Mouse (Mus musculus) limb, embryonic 11.5 days (tissue): Measurements from ENCODE around the gene Igll1. TPM values are rescaled to one million over a fixed set of nuclear protein-coding genes. Genes with fewer than 3 reads are reported as not detected.

ENCODE experiments used
- ATAC-seq: fragments of 200-750 bp; cut with Nextera tagmentation; 2 replicates; pipeline ENCODE4 v1.8.0; 2017; ENCODE audit warnings: low read depth; ENCODE audit not compliant: insufficient number of reproducible peaks, low FRiP score, low TSS enrichment
- DNase-seq: peaks from one replicate; pipeline ENCODE4 v3.0.0-alpha.2; 2015; ENCODE audit warnings: low spot score
- H3K27ac ChIP-seq: fragments of 300-500 bp; sonication (generic); replicated peaks from 2 replicates; pipeline ENCODE4 v1.5.1; 2014; ENCODE audit warnings: low read depth, mild to moderate bottlenecking, low read length
- H3K27me3 ChIP-seq: fragments of 300-500 bp; sonication (generic); 2 replicates; pipeline ENCODE4 v1.6.1; 2014; ENCODE audit warnings: mild to moderate bottlenecking, low read length, mixed read lengths; ENCODE audit not compliant: control insufficient read depth, insufficient read depth
- H3K36me3 ChIP-seq: fragments of 300-500 bp; sonication (generic); 2 replicates; pipeline ENCODE4 v1.6.1; 2014; ENCODE audit warnings: mild to moderate bottlenecking, low read length, moderate library complexity, mixed read lengths; ENCODE audit not compliant: control insufficient read depth, insufficient read depth
- H3K4me1 ChIP-seq: fragments of 300-500 bp; sonication (generic); 2 replicates; pipeline ENCODE4 v1.6.1; 2014; ENCODE audit warnings: low read length, mixed read lengths; ENCODE audit not compliant: control insufficient read depth, insufficient read depth
- H3K4me2 ChIP-seq: fragments of 300-500 bp; sonication (generic); 2 replicates; pipeline ENCODE4 v1.6.1; 2014; ENCODE audit warnings: low read depth, mild to moderate bottlenecking, moderate library complexity; ENCODE audit not compliant: severe bottlenecking
- H3K4me3 ChIP-seq: fragments of 300-500 bp; sonication (generic); 2 replicates; pipeline ENCODE4 v1.5.1; 2014; ENCODE audit warnings: low read depth, low read length
- H3K9ac ChIP-seq: fragments of 300-500 bp; sonication (generic); 2 replicates; pipeline ENCODE4 v1.6.1; 2014; ENCODE audit warnings: mild to moderate bottlenecking, low read length
- H3K9me3 ChIP-seq: fragments of 300-500 bp; sonication (generic); 2 replicates; pipeline ENCODE4 v1.6.1; 2016; ENCODE audit warnings: low read length; ENCODE audit not compliant: control insufficient read depth
- WGBS: fragments of 180-500 bp; shearing (Covaris S2); extraction: QIAGEN DNeasy Blood & Tissue Kit; methylation state at CpG from one replicate; pipeline ENCODE4 v1.1.7; 2014; 5-methylcytosine and 5-hydroxymethylcytosine counted together
- polyA plus RNA-seq: library from polyadenylated mRNA; unstranded; fragments of >200 nt; fragmentation: Nextera tagmentation; extraction: Ambion mirVana; gene quantifications from 2 replicates; pipeline ENCODE4 v1.2.1, GENCODE M21; 2014

The Igll1 gene
- not detected in 2 replicates for polyA plus RNA-seq

DNA sequence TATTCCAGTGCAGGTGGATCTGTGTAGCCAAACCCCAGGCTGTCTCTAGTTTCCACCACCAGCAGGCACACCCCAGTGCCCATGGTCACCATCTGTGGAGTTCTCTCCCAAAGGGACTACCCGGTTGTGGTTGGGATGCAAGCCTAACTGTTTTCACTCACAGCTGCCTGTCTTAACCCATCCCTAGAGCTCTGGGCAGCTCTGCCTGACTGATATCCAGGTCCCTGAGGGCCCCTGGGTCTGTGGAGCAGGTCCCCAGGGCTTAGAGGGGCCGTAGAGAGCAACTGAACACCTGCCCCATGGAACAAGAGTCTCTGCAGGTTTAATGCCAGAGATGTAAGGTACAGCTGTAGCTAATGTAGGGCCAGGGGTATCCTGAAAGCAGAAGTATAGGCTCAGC lies at the start of gene Igll1:
Gene Igll1 (minus strand): TSS at position 8 of the 400 bp plus-strand sequence.
- Histone ChIP-seq H3K4me1 (no peaks in the 10 kb centered on the region), H3K9me3 (no peaks in the 10 kb centered on the region), H3K27me3 (no peaks in the 10 kb centered on the region), H3K36me3 (no peaks in the 10 kb centered on the region), H3K27ac (no peak within 1 kb of the TSS), H3K9ac (no peak within 1 kb of the TSS), H3K4me2 (no peak within 1 kb of the TSS), H3K4me3 (no peak within 1 kb of the TSS)
- DNase-seq (no peak), ATAC-seq (no peak)
- 74% methylated on average over 2 of the region's 2 CpGs for WGBS

DNA sequence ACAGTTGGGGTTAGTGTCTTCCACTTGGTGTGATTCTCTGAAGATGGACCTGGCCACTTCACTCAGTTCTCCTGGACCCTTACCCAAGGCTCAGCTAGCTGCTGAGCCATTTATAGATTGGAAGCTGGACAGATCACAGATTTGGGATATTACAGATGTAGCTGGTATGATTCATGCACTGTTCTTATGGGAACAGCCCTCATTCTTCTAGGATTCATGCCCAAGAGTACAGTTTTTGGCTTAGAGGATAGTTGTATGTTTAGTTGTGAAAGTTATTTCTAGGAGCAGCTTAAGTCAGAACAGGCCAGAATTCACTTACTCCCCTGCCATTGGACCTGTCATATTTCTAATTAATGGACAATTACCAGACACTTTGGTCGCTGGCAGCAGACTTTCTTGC lies 49.7 kb upstream of the Igll1 start:
- Histone ChIP-seq H3K4me2 (no peak overlapping the region), H3K27ac (no peak overlapping the region), H3K4me3 (no peak overlapping the region), H3K9me3 (no peaks in the 10 kb centered on the region), H3K9ac (no peak overlapping the region), H3K36me3 (peaks cover 10% of the 10 kb centered on the region; the same call in 1 of the 2 replicates), H3K27me3 (no peaks in the 10 kb centered on the region), H3K4me1 (no peaks in the 10 kb centered on the region)
- WGBS: 76% methylated on average over 1 of the region's 1 CpGs
- ATAC-seq (no peak), DNase-seq (no peak)

DNA sequence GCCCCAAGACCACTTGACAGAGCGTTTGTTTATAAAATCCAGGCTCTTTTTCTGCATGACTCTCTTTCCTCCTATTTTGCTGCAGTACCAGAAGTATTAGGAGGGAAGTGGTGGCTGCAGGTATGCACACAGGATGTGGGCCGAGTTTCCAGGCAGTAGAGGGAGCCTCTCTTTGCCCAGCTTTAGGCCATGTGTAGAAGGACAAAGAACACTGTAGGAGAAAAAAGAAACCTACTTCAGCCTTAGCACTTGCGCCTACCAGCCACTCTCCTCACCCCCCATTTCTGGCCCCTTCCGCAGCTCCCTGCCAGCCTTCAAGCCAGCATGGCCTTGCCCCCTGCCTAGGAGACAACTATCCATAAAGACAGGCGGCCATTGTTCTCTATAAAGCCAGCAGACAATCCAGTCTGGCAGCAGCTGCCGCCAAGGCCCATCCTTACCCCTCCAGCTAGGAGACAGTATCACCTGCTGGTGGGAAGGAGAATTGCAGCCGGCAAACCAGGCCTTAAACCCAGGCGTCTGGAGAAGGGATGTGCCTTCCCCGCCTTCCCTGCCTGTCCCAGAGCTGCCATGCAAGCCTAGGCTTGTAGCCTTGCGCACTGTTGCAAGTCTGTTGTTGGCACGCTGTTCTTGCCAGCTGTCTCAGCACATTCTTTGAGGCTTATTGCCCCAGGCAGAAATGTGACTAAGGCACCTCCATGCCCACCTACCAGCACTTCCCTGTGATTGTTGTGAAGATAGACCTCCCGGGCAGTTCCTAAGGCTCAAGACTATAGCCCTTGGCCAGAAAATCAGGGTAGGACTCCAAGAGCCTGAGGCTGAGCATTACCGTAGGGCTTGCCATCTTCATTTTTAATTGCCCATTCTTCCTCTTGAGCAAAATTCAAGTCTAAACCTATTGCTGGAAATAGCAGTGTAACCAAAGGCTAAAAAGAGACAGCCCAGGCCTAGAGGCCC lies 48.1 kb upstream of the Igll1 start:
- no peaks in the 10 kb centered on the region for H3K27me3 ChIP-seq
- H3K4me2 ChIP-seq: no peak overlapping the region
- no peak overlapping the region for H3K4me3 ChIP-seq
- no peaks in the 10 kb centered on the region for H3K9me3 ChIP-seq
- DNase-seq: peak; percentile 81
- WGBS: 46% methylated on average over 13 of the region's 13 CpGs
- H3K4me1 ChIP-seq: no peaks in the 10 kb centered on the region
- 0 out of 2 replicates have a peak overlapping the region, but pooled peaks have one; percentile 22 for H3K9ac ChIP-seq
- no peak overlapping the region for H3K27ac ChIP-seq
- ATAC-seq: peak; percentile 74
- H3K36me3 ChIP-seq: peaks cover 10% of the 10 kb centered on the region; the same call in 1 of the 2 replicates

DNA sequence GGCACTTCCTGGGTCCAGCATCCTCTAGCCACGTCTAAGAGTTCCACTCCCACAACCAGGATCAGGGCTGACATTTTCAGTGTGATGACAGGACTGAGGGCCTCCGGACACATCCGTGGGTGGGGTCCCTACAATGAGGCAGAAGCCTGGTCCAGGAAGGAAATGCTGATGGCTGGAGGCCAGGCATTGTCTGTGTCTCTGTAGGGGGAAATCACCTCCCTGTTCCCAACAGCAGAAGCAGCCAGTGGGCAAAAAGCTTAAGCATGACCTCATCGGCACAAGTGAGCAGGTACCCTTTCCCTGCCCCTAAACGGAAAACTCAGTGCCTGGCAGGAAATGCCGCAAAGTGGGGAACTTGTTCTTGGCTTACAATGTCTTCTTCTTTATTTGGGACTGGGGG lies 44.0 kb upstream of the Igll1 start:
- no peaks in the 10 kb centered on the region for H3K9me3 ChIP-seq
- H3K36me3 ChIP-seq: peaks cover 16% of the 10 kb centered on the region; the same call in 1 of the 2 replicates
- ATAC-seq (no peak), DNase-seq (no peak)
- H3K9ac ChIP-seq: no peak overlapping the region
- no peak overlapping the region for H3K27ac ChIP-seq
- H3K27me3 ChIP-seq: no peaks in the 10 kb centered on the region
- 85% methylated on average over 6 of the region's 6 CpGs for WGBS
- no peak overlapping the region for H3K4me3 ChIP-seq
- no peaks in the 10 kb centered on the region for H3K4me1 ChIP-seq
- no peak overlapping the region for H3K4me2 ChIP-seq

DNA sequence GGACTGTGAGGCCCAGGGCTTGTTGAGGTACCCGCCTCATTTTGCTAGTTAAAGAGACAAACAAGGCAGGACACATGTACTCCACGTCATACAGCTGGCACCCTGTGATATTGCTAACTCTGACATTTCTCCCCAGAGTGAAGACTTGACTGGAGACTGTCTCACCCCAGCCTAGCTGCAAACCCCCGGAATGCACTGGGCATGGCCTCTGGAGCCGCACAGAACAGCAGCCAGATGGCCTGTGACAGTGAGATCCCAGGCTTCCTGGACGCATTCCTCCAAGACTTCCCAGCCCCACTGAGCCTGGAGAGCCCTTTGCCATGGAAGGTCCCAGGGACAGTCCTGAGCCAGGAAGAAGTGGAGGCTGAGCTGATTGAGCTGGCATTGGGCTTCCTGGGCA lies 39.4 kb upstream of the Igll1 start:
- Histone ChIP-seq H3K27ac (no peak overlapping the region), H3K4me2 (no peak overlapping the region), H3K4me1 (no peaks in the 10 kb centered on the region), H3K9me3 (no peaks in the 10 kb centered on the region), H3K36me3 (peaks cover 6% of the 10 kb centered on the region; the same call in 1 of the 2 replicates), H3K27me3 (no peaks in the 10 kb centered on the region), H3K4me3 (no peak overlapping the region), H3K9ac (no peak overlapping the region)
- WGBS: 88% methylated on average over 5 of the region's 5 CpGs
- ATAC-seq (no peak), DNase-seq (no peak)

DNA sequence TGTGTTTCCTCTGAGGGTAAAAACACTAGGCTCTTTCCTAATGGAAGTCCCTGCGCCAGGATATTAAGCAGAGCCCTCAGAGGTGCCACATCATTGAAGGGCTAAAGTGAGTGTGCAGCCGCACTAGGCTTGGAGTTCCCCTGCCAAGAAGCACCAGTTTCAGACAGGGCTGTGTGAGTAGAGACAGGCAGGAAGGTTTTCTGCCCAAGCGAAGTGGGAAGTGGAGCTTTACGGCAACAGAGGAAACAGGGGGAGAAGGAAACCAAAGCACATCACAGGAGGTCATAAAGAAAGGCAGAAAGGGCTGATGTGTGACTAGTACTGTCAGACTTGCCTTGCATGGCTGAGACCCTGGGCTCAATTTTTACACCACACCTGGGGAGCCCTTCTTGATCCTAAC lies 38.5 kb upstream of the Igll1 start:
- DNase-seq (no peak), ATAC-seq (no peak)
- Histone ChIP-seq H3K9ac (no peak overlapping the region), H3K4me3 (no peak overlapping the region), H3K4me2 (no peak overlapping the region), H3K27me3 (no peaks in the 10 kb centered on the region), H3K27ac (no peak overlapping the region), H3K36me3 (peaks cover 6% of the 10 kb centered on the region; the same call in 1 of the 2 replicates), H3K9me3 (no peaks in the 10 kb centered on the region), H3K4me1 (peaks cover 4% of the 10 kb centered on the region; the same call in 1 of the 2 replicates)
- WGBS: 86% methylated on average over 4 of the region's 4 CpGs

DNA sequence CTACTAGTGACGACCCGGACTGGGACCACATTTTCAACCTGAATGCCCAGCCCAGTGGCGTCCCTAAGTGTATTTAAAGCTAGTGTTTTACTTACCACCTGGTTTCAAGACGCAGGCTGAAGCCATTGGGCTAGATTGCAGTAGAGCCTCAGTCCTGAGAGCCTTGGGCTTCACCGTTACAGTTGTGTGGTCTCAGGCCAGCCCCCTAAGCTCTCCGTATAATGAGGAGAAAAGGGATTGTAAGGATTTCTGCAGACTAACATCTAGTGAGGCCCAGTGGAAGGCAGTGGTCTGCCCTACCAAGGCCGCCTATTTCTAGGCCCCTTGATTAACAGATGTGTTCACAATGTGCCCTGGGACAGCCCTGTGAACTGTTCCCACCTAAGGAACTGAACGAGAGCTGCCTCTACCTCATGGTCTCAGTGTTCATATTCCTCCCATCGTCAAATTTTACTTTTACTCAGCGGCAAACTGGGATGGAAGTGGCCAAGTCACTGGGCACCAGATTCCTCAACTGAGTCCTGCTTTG lies 33.3 kb upstream of the Igll1 start:
- H3K4me3 ChIP-seq: peak overlapping the region; percentile 50
- H3K27ac ChIP-seq: no peak overlapping the region
- DNase-seq (no peak), ATAC-seq (no peak)
- peak overlapping the region; percentile 85 for H3K4me2 ChIP-seq
- peak overlapping the region; percentile 71 for H3K9ac ChIP-seq
- H3K4me1 ChIP-seq: peaks cover 9% of the 10 kb centered on the region; the same call in 1 of the 2 replicates
- H3K27me3 ChIP-seq: no peaks in the 10 kb centered on the region
- peaks cover 3% of the 10 kb centered on the region; the same call in 1 of the 2 replicates for H3K36me3 ChIP-seq
- no peaks in the 10 kb centered on the region for H3K9me3 ChIP-seq
- WGBS: 25% methylated on average over 10 of the region's 10 CpGs

DNA sequence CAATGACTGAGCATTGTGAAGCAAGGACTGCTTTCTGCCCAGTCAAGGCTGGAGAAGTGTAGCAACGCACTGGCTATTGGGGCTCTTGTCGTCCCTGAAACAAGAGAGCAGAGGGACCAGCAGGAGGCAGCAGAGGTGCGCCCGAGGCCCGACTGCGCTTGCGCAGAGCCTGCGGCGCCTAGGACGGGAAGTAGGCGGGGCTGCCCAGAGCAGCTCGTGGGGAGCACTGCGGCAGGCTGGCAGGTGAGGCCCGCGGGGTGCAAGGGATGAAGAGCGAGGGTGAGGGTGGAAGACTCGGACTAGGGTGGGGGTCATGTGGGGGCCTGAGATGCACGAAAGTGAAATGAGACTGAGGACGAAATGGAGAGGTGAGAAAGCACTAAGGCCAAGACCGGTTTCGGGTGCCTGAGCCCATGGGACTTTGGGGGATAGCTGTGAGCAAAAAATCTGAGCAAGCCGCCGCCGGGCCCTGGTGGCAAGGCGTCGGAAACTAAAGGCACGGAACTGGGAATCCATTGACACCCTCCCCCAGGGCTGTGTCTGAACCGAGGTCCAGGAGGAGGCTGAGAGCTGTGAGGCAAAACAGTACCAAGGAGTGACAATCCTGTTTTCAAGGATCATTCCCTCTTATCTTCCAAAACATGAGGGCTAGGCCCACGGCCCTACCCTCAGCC lies 32.7 kb upstream of the Igll1 start, which contains the start of gene Ppm1f:
Gene Ppm1f (plus strand): TSS at position 88 of the 674 bp plus-strand sequence.
- peak; percentile 90 for ATAC-seq
- peak within 1 kb of the TSS; percentile 71 for H3K9ac ChIP-seq
- no peak within 1 kb of the TSS for H3K27ac ChIP-seq
- no peaks in the 10 kb centered on the region for H3K9me3 ChIP-seq
- under 1% methylated on average over 29 of the region's 29 CpGs for WGBS
- DNase-seq: peak; percentile 96
- H3K4me1 ChIP-seq: peaks cover 9% of the 10 kb centered on the region; the same call in 1 of the 2 replicates
- peaks cover 3% of the 10 kb centered on the region; the same call in 1 of the 2 replicates for H3K36me3 ChIP-seq
- peak within 1 kb of the TSS; percentile 85 for H3K4me2 ChIP-seq
- no peaks in the 10 kb centered on the region for H3K27me3 ChIP-seq
- peak within 1 kb of the TSS; percentile 50 for H3K4me3 ChIP-seq
